Mouse (Mus musculus) heart, embryonic 15.5 days (tissue): ENCODE data around the gene Gm28043. TPM values are rescaled to one million over a fixed set of nuclear protein-coding genes. Genes with fewer than 3 reads are reported as not detected.
A peak's percentile ranks its signal among the peaks of the same experiment; 100 is the strongest.

Source experiments
- ATAC-seq: fragments of 200-750 bp; cut with Nextera tagmentation; replicated peaks from 2 replicates; pipeline ENCODE4 v1.8.0; 2017; ENCODE audit warnings: low read depth, moderate TSS enrichment; ENCODE audit not compliant: insufficient number of reproducible peaks, insufficient read depth, low FRiP score
- H3K27ac ChIP-seq: fragments of 300-500 bp; sonication (generic); 2 replicates; pipeline ENCODE4 v1.5.1; 2015; ENCODE audit warnings: mild to moderate bottlenecking, inconsistent platforms
- H3K27me3 ChIP-seq: fragments of 300-500 bp; sonication (generic); 2 replicates; pipeline ENCODE4 v1.6.1; 2015; ENCODE audit warnings: inconsistent platforms
- H3K36me3 ChIP-seq: fragments of 300-500 bp; sonication (generic); 2 replicates; pipeline ENCODE4 v1.6.1; 2015; ENCODE audit warnings: mild to moderate bottlenecking, inconsistent platforms
- H3K4me1 ChIP-seq: fragments of 300-500 bp; sonication (generic); replicated peaks from 2 replicates; pipeline ENCODE4 v1.6.1; 2015; ENCODE audit warnings: inconsistent platforms
- H3K4me2 ChIP-seq: fragments of 300-500 bp; sonication (generic); 2 replicates; pipeline ENCODE4 v1.6.1; 2015; ENCODE audit warnings: inconsistent platforms, mild to moderate bottlenecking, moderate library complexity
- H3K4me3 ChIP-seq: fragments of 300-500 bp; sonication (generic); 2 replicates; pipeline ENCODE4 v1.5.1; 2015; ENCODE audit warnings: mild to moderate bottlenecking, inconsistent platforms
- H3K9ac ChIP-seq: fragments of 300-500 bp; sonication (generic); 2 replicates; pipeline ENCODE4 v1.6.1; 2015; ENCODE audit warnings: mild to moderate bottlenecking, inconsistent platforms
- H3K9me3 ChIP-seq: fragments of 300-500 bp; sonication (generic); replicated peaks from 2 replicates; pipeline ENCODE4 v1.6.1; 2016; ENCODE audit warnings: inconsistent platforms
- WGBS: fragments of 180-500 bp; shearing (Covaris S2); methylation state at CpG from one replicate; pipeline ENCODE4 v1.1.7; 2015; ENCODE audit warnings: mixed read lengths; 5-methylcytosine and 5-hydroxymethylcytosine counted together
- polyA plus RNA-seq: library from polyadenylated mRNA; unstranded; fragments of >200 nt; fragmentation: Nextera tagmentation; extraction: Ambion mirVana; gene quantifications from 2 replicates; pipeline ENCODE4 v1.2.1, GENCODE M21; 2015

Gene Gm28043
- polyA plus RNA-seq, 1 experiment from 2014 or later = 1.8 TPM

DNA sequence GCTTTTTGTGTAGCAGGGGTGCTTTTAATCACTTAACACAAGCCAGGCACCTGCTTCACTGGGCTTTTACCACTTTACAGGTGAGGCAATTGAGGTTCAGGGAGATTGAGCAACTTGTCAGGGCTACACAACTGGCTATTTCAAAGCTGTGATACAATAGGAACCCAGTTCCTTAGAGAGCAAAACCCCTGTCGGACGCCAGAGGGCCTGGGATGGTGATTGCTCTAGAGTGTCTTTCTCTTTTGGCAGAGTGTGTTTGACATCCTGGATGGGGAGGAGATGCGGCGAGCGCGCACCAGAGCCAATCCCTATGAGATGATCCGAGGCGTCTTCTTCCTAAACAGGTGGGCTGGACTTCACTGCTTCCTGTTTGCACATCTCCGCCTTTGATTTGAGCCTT lies 67.0 kb downstream of the Gm28043 start:
- Histone ChIP-seq H3K9me3 (no peaks in the 10 kb centered on the region), H3K27me3 (no peaks in the 10 kb centered on the region), H3K27ac (no peak overlapping the region), H3K9ac (no peak overlapping the region), H3K36me3 (peaks cover 71% of the 10 kb centered on the region), H3K4me3 (no peak overlapping the region), H3K4me2 (no peak overlapping the region), H3K4me1 (no peaks in the 10 kb centered on the region; the same call in 1 of the 2 replicates)
- WGBS = 90% methylated on average over 9 of the region's 9 CpGs
- ATAC-seq = no peak

DNA sequence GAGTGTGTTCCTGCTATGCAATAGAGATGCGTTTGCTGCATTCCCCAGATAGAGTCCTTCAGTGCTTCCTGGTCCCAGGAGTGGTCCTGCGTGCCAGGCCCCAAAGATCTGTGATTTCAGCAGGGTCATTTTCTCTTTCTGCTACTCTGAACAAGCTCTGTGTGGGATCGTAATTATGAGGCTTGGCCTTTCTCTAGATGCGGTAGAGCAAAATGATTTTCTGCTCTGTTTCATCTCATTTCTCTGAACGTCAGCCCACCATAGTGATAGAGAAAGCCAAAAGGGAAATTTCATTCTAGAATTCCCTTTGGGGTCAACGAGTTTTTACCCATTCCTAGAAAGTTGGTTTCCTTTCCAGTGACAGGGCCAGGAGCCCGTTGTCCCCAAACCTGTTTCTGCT lies 67.6 kb downstream of the Gm28043 start:
- H3K27ac ChIP-seq = no peak overlapping the region
- H3K27me3 ChIP-seq = no peaks in the 10 kb centered on the region
- ATAC-seq = no peak
- peaks cover 5% of the 10 kb centered on the region for H3K4me1 ChIP-seq
- peaks cover 71% of the 10 kb centered on the region for H3K36me3 ChIP-seq
- H3K4me3 ChIP-seq = no peak overlapping the region
- WGBS = 87% methylated on average over 7 of the region's 7 CpGs
- H3K9ac ChIP-seq = no peak overlapping the region
- no peaks in the 10 kb centered on the region for H3K9me3 ChIP-seq
- H3K4me2 ChIP-seq = no peak overlapping the region

DNA sequence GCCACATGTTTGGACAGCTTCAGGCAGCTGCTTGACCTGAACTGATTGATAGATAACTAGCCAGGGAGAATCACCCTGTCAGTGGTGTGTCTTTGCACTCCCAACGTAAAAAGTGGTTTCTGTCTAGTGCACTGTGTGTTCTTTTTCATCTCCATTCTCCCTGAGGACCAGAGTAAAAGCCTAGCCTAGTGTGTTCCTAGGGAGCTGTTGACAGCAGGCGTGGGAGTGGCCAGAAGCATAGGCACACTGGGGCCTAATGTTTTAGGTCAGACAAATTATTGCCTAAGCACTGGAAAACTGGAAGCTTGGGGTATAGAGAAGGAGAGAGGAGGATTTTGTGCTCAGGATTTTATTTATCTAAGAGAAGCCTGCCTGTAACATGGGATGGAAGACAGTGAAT lies 68.5 kb downstream of the Gm28043 start:
- Histone ChIP-seq H3K4me1 (peaks cover 12% of the 10 kb centered on the region), H3K4me2 (no peak overlapping the region), H3K27ac (no peak overlapping the region), H3K27me3 (no peaks in the 10 kb centered on the region), H3K9ac (no peak overlapping the region), H3K36me3 (peaks cover 63% of the 10 kb centered on the region), H3K4me3 (no peak overlapping the region), H3K9me3 (no peaks in the 10 kb centered on the region)
- no peak for ATAC-seq
- WGBS = 57% methylated on average over 2 of the region's 2 CpGs

DNA sequence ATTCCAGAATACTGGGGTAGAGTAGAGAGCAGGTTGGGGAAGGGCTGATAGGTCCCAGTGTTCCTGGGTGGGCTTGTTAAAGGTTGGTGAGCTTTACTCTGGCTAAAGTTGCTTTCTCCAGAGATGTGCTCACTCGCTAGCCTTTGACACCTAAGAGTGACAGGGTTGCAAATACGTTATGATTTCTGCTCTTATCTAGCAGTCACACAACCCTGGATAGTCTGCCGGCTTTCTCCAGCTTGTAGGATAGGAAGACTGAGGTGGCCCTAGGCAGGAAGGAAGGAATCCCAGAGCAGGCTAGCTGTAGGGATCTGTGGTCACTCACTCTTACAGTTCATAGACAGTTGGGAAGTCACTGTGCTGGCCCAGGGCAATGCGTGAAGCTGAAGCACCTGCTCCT lies 69.6 kb downstream of the Gm28043 start:
- no peak overlapping the region for H3K27ac ChIP-seq
- no peaks in the 10 kb centered on the region for H3K9me3 ChIP-seq
- no peaks in the 10 kb centered on the region for H3K27me3 ChIP-seq
- H3K36me3 ChIP-seq = peaks cover 55% of the 10 kb centered on the region
- no peak overlapping the region for H3K9ac ChIP-seq
- no peak overlapping the region for H3K4me3 ChIP-seq
- WGBS = 59% methylated on average over 4 of the region's 4 CpGs
- H3K4me2 ChIP-seq = no peak overlapping the region
- peaks cover 16% of the 10 kb centered on the region for H3K4me1 ChIP-seq
- ATAC-seq = no peak

DNA sequence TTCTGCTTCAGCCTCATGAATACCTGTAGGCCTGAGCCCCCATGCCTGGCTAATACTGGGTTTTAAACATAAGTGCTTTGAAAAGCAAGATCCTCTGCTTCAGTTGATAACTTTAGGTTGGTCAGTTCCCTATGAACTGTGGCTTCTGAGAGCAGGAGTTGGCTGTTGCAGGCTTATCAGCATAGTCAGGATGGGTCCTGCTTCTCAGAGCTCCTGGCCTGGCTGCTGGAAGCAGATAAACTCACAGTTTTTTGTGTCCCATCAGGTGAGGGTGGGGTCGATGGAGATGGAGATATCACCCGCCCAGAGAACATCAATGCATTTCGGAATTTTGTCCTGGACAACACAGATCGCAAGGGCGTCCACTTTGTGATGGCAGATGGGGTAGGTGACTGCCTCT lies 72.1 kb downstream of the Gm28043 start:
- 86% methylated on average over 5 of the region's 5 CpGs for WGBS
- no peaks in the 10 kb centered on the region for H3K27me3 ChIP-seq
- no peak for ATAC-seq
- H3K27ac ChIP-seq = no peak overlapping the region
- H3K9ac ChIP-seq = no peak overlapping the region
- H3K9me3 ChIP-seq = no peaks in the 10 kb centered on the region
- H3K4me1 ChIP-seq = peaks cover 16% of the 10 kb centered on the region
- H3K4me2 ChIP-seq = no peak overlapping the region
- peaks cover 58% of the 10 kb centered on the region for H3K36me3 ChIP-seq
- no peak overlapping the region for H3K4me3 ChIP-seq

DNA sequence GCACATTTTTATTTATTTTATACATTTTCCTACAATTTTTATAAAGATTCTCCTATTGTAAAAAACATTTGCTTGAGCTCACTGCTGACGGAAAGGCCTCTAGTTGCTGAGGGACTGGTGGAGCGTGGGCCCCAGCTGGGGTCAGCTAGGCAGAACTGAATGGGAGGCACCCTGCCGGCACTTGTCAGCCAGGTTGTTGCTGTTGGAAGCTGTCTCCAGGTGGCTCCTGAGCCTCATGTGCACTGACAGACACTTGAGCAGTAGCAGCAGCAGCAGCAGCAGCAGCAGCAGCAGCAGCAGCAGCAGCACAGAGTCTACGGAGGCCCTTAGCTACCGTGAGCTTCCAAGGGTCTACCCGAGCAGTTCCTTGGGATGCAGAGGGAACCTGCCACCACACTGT lies 72.7 kb downstream of the Gm28043 start:
- no peak overlapping the region for H3K4me3 ChIP-seq
- H3K9ac ChIP-seq = peak overlapping the region; percentile 15; the same call in 1 of the 2 replicates
- no peaks in the 10 kb centered on the region for H3K9me3 ChIP-seq
- no peak for ATAC-seq
- H3K27ac ChIP-seq = peak overlapping the region; percentile 80
- H3K4me2 ChIP-seq = no peak overlapping the region
- H3K4me1 ChIP-seq = peaks cover 16% of the 10 kb centered on the region
- H3K27me3 ChIP-seq = no peaks in the 10 kb centered on the region
- H3K36me3 ChIP-seq = peaks cover 54% of the 10 kb centered on the region
- WGBS = 44% methylated on average over 6 of the region's 6 CpGs

DNA sequence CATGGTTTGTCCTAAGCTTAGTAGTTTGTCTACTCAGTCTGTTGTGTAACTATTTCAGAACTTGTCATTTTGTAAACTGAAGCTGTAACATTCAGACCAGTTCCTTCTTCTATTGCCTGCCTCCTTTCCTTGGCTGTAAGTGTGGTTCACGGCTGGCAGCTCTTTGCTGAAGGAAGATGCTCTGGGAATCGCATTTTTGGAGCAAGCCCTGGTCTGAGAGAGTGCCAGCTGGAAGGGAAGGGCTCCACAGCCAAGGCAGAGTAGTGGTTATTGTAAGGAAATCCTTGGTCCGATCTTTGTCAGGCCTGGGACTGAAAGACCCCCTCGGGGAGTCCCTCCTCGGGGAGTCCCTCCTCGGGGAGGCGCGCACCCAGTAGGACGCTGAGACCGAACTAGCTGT lies 73.9 kb downstream of the Gm28043 start:
- Histone ChIP-seq H3K9ac (no peak overlapping the region), H3K9me3 (no peaks in the 10 kb centered on the region), H3K4me2 (no peak overlapping the region), H3K27me3 (no peaks in the 10 kb centered on the region), H3K4me1 (peaks cover 16% of the 10 kb centered on the region), H3K27ac (peak overlapping the region; percentile 80), H3K36me3 (peaks cover 44% of the 10 kb centered on the region), H3K4me3 (no peak overlapping the region)
- ATAC-seq = no peak
- WGBS = 88% methylated on average over 10 of the region's 10 CpGs

DNA sequence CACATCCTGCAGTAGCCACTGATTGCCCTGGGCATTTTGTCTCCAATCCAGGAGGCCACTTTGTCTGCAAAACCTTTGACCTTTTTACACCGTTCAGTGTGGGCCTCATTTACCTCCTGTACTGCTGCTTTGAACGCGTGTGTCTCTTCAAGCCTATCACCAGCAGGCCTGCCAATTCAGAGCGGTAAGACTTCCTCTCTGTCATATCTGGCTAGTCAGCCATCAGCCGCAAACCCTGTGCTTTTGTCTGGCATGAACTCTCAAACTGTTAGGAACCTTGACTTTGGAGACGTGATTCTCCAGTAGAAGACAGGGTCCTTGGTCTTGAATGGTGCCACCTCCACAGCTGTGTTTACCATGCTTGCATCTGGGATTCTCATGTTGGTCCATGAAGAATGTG lies 75.6 kb downstream of the Gm28043 start:
- 65% methylated on average over 6 of the region's 6 CpGs for WGBS
- Histone ChIP-seq H3K27me3 (no peaks in the 10 kb centered on the region), H3K27ac (no peak overlapping the region), H3K4me1 (peaks cover 16% of the 10 kb centered on the region), H3K4me2 (no peak overlapping the region), H3K4me3 (no peak overlapping the region), H3K9me3 (no peaks in the 10 kb centered on the region), H3K36me3 (peaks cover 58% of the 10 kb centered on the region), H3K9ac (no peak overlapping the region)
- ATAC-seq = no peak

DNA sequence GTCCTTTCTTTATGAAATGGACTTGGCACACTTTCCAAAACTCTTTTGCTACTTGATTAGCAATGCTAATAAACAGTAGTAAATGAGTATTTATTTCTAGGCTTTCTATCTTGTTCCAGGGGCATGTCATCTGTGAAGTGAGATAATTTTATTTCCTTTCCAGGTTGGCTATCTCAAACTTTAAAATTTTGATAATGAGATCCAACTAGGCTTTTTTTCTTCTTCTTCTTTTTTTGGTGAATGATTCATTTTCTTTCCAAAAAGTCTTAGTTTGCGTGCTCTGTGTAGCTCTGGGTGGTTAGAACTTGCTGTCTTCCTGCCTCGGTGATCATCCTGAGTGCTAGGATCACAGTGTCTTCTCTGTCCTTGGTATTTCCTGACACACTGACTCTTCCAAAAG lies 78.2 kb downstream of the Gm28043 start:
- 83% methylated on average over 2 of the region's 2 CpGs for WGBS
- Histone ChIP-seq H3K36me3 (peaks cover 61% of the 10 kb centered on the region), H3K27me3 (no peaks in the 10 kb centered on the region)

DNA sequence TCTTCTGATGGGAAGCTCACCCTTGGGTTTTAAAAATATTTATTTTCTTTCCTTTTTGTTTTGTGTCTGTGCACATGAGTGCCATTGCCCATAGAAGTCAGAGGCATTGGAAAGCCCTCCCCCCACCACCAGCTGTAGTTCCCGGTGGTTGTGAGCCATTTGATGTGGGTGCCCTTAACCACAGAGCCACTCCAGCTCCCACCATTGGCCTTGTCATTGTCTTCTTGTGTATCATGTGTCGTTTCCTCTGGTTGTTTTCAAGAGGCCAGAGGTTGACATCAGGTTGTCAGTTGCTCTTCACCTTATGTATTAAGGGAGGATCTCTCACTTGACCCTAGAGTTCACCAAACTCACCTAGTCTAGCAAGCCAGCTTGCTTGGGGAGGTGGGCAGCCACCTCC lies 78.9 kb downstream of the Gm28043 start:
- Histone ChIP-seq H3K36me3 (peaks cover 68% of the 10 kb centered on the region), H3K4me2 (no peak overlapping the region), H3K9me3 (no peaks in the 10 kb centered on the region), H3K9ac (no peak overlapping the region), H3K27me3 (no peaks in the 10 kb centered on the region), H3K4me3 (no peak overlapping the region), H3K27ac (no peak overlapping the region), H3K4me1 (peaks cover 3% of the 10 kb centered on the region; the same call in 1 of the 2 replicates)
- no peak for ATAC-seq
- 61% methylated on average over 2 of the region's 2 CpGs for WGBS

More for the DNA sequence above, 78.2 kb downstream of the Gm28043 start:
- ATAC-seq = no peak
- no peak overlapping the region for H3K9ac ChIP-seq
- H3K4me1 ChIP-seq = peaks cover 5% of the 10 kb centered on the region
- no peak overlapping the region for H3K27ac ChIP-seq
- H3K9me3 ChIP-seq = no peaks in the 10 kb centered on the region
- no peak overlapping the region for H3K4me2 ChIP-seq
- no peak overlapping the region for H3K4me3 ChIP-seq

DNA sequence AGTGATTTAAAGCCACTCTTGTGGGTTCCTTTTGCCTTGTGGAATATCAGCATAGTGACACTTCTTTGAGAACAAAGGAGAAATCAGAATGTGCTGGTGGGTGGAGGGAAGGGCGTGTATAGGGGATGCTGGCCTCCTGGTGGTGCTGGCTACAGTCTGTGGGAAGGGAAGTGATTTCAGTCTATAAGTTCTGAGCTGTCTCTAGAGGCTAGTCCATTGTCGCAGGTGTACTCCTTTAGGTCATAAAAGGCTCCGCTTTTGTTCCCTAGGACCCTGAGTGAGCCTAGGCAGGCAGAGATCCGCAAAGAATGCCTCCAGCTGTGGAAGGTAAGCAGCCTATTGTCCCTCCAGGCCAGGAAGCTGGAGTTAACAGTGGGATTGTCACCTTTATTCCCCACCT lies 79.8 kb downstream of the Gm28043 start:
- Histone ChIP-seq H3K9me3 (no peaks in the 10 kb centered on the region), H3K36me3 (peaks cover 74% of the 10 kb centered on the region), H3K27ac (no peak overlapping the region), H3K4me1 (no peaks in the 10 kb centered on the region), H3K9ac (no peak overlapping the region), H3K27me3 (no peaks in the 10 kb centered on the region), H3K4me3 (no peak overlapping the region), H3K4me2 (no peak overlapping the region)
- WGBS = 86% methylated on average over 4 of the region's 4 CpGs
- no peak for ATAC-seq

DNA sequence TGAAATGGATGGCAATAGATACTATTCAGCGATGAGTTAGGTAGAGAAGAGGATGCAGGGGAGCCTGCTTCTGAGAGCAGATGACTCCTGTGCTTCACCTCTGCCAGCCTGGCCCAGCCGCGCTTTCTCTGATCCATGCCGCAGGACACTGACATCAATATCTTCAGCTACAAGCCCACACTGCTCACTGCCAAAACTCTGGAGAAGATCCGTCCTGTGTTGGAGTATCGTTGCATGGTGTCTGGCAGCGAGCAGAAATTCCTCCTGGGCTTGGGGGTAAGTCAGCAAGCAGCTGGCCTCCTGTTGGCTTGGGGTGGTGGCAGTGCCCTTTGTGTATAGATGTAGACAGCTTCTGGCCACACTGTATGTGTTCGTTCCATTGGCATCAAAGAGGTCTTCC lies 82.3 kb downstream of the Gm28043 start:
- Histone ChIP-seq H3K27me3 (no peaks in the 10 kb centered on the region), H3K36me3 (peaks cover 79% of the 10 kb centered on the region), H3K4me1 (no peaks in the 10 kb centered on the region), H3K9ac (no peak overlapping the region), H3K4me2 (no peak overlapping the region), H3K9me3 (no peaks in the 10 kb centered on the region), H3K4me3 (no peak overlapping the region), H3K27ac (no peak overlapping the region)
- ATAC-seq = no peak
- 95% methylated on average over 8 of the region's 8 CpGs for WGBS
